Mouse (Mus musculus) E14TG2a.4 (cell line): ENCODE data around the gene Stpg4.

ENCODE experiments used
- H3K27me3 ChIP-seq: 2 replicates; pipeline ENCODE4 v1.6.1; 2014; ENCODE audit warnings: low read length, control low read depth; ENCODE audit not compliant: insufficient read depth
- H3K36me3 ChIP-seq: 2 replicates; pipeline ENCODE4 v1.6.1; 2014; ENCODE audit warnings: low read length, control low read depth; ENCODE audit not compliant: insufficient read depth
- H3K4me1 ChIP-seq: replicated peaks from 2 replicates; pipeline ENCODE4 v1.6.1; 2014; ENCODE audit warnings: low read depth, low read length, control low read depth
- H3K4me3 ChIP-seq: replicated peaks from 2 replicates; pipeline ENCODE4 v1.5.1; 2014; ENCODE audit warnings: mild to moderate bottlenecking, low read length
- H3K9me3 ChIP-seq: 2 replicates; pipeline ENCODE4 v1.6.1; 2014; ENCODE audit warnings: low read length, control low read depth
- CTCF ChIP-seq: conservative IDR thresholded peaks from 2 replicates; pipeline ENCODE4 v1.5.1; 2014; ENCODE audit warnings: low read length
- NANOG ChIP-seq: IDR thresholded peaks from 2 replicates; pipeline ENCODE4 v1.6.1; 2014; ENCODE audit warnings: borderline replicate concordance, low read length, mixed read lengths
- POU5F1 ChIP-seq: IDR thresholded peaks from 2 replicates; pipeline ENCODE4 v1.6.1; 2014; ENCODE audit warnings: low read length, borderline replicate concordance

The Stpg4 gene

DNA sequence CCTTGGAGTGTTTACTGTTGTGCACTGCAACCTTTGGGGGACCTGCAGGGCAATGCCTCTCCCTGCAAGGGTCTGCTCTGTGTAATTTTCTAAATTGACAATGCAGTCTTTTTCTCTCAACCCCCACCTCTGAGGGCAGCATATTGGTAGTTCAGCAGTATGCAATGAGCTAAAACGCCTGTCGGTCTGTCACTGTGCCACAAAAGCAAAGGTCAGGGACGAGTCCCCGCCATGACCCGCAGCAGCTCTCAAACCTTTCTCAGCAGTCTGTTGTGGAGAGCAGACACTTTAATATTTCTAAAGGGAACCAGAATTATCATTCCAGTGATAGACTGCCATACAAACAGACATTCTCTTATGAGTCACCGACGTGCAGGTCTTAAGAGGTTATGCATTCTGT lies 30.4 kb upstream of the Stpg4 start:
- Histone ChIP-seq H3K4me3 (no peak overlapping the region), H3K36me3 (no peaks in the 10 kb centered on the region), H3K9me3 (no peaks in the 10 kb centered on the region), H3K27me3 (peaks cover 24% of the 10 kb centered on the region), H3K4me1 (peaks cover 45% of the 10 kb centered on the region)
- TF ChIP-seq NANOG, result no peak
- TF ChIP-seq POU5F1, result no peak
- TF ChIP-seq CTCF, result no peak

DNA sequence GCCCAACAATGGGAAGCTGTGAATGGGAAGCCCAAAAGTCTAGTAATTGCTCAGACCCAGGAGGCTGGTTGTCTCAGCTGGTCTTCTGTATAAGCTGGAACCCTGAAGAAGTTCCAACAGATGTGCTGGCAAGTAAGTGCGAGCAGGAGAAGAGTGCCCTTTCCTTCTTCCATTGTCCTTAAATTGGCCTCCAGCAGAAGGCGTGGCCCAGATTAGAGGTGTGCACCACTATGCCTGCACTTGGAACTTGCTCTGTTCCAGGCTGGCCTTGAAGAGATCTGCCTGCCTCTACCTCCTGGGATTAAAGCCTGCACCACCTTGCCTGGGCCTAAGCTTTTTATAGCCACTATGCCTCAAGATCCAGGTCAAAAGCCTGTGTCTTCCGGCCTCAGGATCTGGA lies 26.6 kb upstream of the Stpg4 start:
- Histone ChIP-seq H3K9me3 (no peaks in the 10 kb centered on the region), H3K27me3 (peaks cover 12% of the 10 kb centered on the region), H3K4me3 (no peak overlapping the region), H3K4me1 (peaks cover 27% of the 10 kb centered on the region), H3K36me3 (no peaks in the 10 kb centered on the region)
- TF ChIP-seq CTCF (no peak), NANOG (no peak), POU5F1 (no peak)

GRCm38 (mm10) chr17:87453336-87453735 lies 25.8 kb upstream of the Stpg4 start:
- Histone ChIP-seq H3K27me3 (peaks cover 8% of the 10 kb centered on the region; the same call in 1 of the 2 replicates), H3K4me1 (peaks cover 20% of the 10 kb centered on the region), H3K4me3 (no peak overlapping the region), H3K36me3 (no peaks in the 10 kb centered on the region), H3K9me3 (no peaks in the 10 kb centered on the region)
- TF ChIP-seq NANOG (no peak), CTCF (no peak), POU5F1 (no peak)

DNA sequence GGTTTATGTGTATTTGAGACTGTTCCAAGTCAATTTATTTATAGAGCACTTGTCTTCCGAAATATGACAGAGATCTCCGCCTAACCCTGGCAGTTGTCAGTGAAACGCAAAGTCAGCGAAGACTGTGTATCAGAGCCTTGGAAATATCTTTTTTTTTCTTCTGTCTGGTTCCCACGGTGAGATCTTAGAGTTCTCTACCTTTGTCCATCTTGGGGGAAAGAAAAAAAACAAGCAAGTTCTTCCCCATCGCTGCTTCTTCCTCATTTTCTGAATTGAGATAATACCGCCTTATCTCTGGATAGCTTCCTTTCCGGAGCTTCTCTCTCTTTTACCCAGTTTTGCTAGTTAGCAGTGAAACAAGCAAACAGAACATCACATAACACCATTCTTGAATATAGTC lies 21.3 kb upstream of the Stpg4 start:
- TF ChIP-seq NANOG (no peak), CTCF (no peak), POU5F1 (no peak)
- Histone ChIP-seq H3K27me3 (peaks cover 8% of the 10 kb centered on the region; the same call in 1 of the 2 replicates), H3K36me3 (peaks cover 9% of the 10 kb centered on the region)

GRCm38 (mm10) chr17:87448339-87448738 lies 20.8 kb upstream of the Stpg4 start:
- H3K4me3 ChIP-seq, result no peak overlapping the region
- H3K9me3 ChIP-seq, result no peaks in the 10 kb centered on the region
- peaks cover 14% of the 10 kb centered on the region for H3K36me3 ChIP-seq
- no peak for TF ChIP-seq CTCF
- no peak for TF ChIP-seq POU5F1
- TF ChIP-seq NANOG, result no peak
- peaks cover 38% of the 10 kb centered on the region for H3K4me1 ChIP-seq
- peaks cover 8% of the 10 kb centered on the region; the same call in 1 of the 2 replicates for H3K27me3 ChIP-seq

More for the DNA sequence above, 21.3 kb upstream of the Stpg4 start:
- H3K4me1 ChIP-seq, result peaks cover 37% of the 10 kb centered on the region
- no peak overlapping the region for H3K4me3 ChIP-seq
- no peaks in the 10 kb centered on the region for H3K9me3 ChIP-seq

DNA sequence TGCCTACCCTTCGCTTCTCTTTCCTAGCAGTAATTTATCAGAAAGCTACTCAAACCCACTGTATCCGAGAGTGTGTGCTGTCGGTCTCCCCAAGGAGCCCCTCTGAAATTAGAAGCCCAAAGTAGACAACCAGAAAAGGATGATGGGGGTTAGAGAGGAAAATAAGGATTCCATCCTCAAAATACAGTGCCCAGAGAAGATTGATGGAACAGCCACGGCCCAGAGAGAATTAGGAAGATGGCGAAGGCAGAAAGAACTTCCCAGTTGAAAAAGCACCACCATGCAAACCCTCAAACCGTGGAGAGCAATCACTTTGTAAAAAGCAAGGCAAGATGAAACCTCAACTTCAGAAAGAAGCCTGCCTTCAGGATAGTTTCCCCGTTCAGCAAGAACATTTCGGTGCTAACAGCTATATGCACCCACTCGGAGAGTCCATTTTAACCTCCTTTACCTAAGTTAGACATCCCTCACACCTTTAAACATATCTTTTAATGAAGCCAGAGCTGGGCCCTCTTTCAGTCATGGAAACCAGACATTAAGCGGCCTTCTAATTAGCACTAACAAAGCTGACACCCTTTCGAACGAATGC lies 20.2 kb upstream of the Stpg4 start:
- TF ChIP-seq POU5F1, result no peak
- TF ChIP-seq NANOG, result no peak
- H3K9me3 ChIP-seq, result no peaks in the 10 kb centered on the region
- peaks cover 42% of the 10 kb centered on the region for H3K4me1 ChIP-seq
- peaks cover 8% of the 10 kb centered on the region; the same call in 1 of the 2 replicates for H3K27me3 ChIP-seq
- H3K4me3 ChIP-seq, result peak overlapping the region; percentile 94
- H3K36me3 ChIP-seq, result peaks cover 21% of the 10 kb centered on the region

DNA sequence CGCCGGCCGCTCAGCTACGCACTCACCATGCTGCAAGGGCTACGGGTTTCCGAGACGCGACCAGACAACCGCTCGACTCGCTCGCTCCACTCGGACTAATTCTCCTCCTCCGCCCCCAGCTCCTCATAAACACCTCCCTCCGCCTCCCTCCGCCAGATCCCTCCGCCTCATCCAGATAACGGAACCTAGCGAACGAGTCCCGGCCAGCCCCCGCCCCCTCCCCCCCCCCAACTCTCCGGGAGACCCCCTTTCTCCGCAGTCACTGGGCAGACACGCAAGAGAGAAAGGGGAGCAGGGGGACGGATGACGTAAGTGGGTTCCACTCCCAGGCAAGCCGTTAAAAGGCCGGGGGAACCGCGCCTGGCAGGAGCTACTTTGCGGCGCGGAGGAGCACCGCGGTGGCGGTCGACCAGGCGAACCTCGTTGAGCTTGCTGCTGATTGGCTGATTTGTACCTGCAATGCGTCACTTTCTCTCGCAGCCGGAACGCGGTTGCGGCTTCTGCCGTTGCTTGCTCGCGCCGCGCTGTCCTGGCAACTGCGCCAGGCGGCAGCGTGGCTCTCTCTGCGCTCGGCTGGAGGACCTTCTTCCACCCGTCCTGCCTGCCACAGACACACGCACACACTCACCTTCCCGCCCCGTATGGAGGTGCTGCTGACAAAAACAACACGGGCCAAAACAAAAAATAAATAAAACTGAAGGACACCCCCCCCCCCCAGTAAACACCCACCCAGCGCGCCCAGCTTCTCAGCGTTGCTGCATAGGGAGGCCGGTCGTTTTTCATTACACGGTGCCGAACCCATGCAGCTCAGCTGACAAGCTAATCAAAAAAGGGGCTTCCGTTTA lies 19.4 kb upstream of the Stpg4 start, which contains the start of gene Calm2:
TSS of gene Calm2 (minus strand) at position 169 of the 845 bp plus-strand sequence.
- H3K4me1 ChIP-seq, result peaks cover 49% of the 10 kb centered on the region
- peaks cover 8% of the 10 kb centered on the region; the same call in 1 of the 2 replicates for H3K27me3 ChIP-seq
- no peak for TF ChIP-seq CTCF
- TF ChIP-seq POU5F1, result no peak
- TF ChIP-seq NANOG, result no peak
- H3K36me3 ChIP-seq, result peaks cover 27% of the 10 kb centered on the region
- H3K9me3 ChIP-seq, result no peaks in the 10 kb centered on the region
- peak within 1 kb of the TSS; percentile 94 for H3K4me3 ChIP-seq

DNA sequence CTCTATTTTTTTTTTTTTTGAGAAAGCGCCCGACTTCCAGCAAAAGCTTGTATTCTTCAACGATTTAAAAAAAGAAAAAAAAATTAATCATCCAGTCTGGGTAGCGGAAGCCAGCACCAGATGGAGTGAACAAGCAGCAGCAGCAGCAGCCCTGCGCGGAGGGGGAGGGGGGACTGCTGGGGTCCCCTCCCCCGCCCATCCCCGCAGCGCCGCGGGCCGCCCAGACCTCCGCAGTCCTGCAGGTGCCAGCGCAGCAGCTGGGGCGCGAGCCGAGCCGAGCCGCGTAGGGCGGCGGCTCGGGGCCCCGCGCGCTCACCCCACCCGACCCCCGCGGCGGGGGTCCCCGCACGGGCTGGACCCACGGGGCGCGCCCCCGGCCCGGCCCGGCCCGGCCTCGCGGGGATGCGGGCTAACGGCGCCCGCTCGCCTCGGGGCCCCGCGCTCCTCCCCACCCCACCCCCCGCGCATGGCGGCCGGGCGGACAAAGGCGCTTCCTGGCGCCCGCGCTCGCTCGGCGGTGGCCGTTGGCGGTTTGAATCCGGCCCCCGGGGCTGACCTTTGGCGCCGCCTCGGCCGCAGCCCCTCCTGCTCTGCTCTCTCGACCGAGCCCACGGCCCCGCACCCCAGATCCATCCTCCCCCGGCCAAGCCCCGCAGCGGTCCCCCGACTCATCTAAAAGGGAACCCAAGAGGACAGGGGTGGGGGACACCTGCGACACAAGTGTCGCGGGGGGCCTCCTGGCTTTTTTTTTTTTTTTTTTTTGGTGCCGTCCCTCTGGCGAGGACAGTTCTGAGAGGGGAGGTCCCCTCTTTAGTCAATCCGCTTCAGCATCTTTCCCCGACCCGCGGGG lies 18.6 kb upstream of the Stpg4 start:
- Histone ChIP-seq H3K4me1 (peaks cover 57% of the 10 kb centered on the region), H3K9me3 (no peaks in the 10 kb centered on the region), H3K27me3 (peaks cover 8% of the 10 kb centered on the region; the same call in 1 of the 2 replicates), H3K4me3 (peak overlapping the region; percentile 94), H3K36me3 (peaks cover 35% of the 10 kb centered on the region)
- TF ChIP-seq NANOG (no peak), POU5F1 (no peak), CTCF (no peak)
